Mouse (Mus musculus): Measurements from ENCODE around the gene Nfkbia.

Nfkbia gene

GRCm38 (mm10) chr12:55465401-55465983 lies 27.0 kb downstream of the Nfkbia start:
- peak; percentile 68 to 74 for DNase-seq

GRCm38 (mm10) chr12:55464846-55465361 lies 27.5 kb downstream of the Nfkbia start:
- peak; percentile 42 to 55 for DNase-seq

DNA sequence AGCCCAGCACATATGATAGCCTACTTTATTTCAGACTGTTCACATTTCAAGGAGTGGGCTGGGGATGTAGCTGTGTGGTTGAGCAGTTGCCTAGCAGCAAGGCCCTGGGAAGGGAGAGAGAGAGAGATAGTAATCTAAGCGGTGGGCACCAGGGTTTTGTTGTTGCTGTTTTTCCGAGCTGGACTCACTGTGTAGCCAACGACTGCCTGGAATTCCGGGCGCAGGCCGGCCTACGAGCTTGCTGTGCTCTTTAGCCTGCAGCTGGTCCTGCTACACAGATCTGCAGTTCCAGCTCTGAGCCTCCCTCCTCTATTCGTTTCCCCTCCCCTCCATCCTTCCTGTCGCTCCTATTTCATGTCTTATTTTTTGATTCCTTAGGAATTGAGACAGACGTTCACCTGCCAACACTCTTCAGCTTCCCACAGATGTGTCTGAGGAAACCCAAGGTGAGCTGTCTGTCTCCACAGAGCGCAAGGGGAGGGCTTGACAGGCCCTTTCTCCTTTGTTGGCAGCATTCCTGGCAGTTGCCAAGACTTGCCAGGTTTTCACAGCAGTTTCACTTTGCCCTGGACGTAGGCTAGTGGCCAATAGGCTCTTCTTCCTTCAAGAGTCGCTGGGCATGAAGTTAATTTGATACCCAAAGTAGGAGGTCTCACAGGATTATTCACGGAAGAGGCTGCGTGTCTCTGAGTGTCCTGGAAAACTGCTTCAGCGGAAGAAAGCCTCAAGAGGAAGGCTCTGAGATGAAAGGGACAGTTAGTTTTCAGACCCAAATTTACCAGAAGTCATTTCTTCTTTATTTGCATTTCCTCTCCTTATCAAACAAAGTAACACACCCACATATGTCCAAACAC lies 28.2 kb downstream of the Nfkbia start:
- DNase-seq: peak; percentile 88 to 89

GRCm38 (mm10) chr12:55463087-55463486 lies 29.4 kb downstream of the Nfkbia start:
- peak; percentile 59 to 60 for DNase-seq

DNA sequence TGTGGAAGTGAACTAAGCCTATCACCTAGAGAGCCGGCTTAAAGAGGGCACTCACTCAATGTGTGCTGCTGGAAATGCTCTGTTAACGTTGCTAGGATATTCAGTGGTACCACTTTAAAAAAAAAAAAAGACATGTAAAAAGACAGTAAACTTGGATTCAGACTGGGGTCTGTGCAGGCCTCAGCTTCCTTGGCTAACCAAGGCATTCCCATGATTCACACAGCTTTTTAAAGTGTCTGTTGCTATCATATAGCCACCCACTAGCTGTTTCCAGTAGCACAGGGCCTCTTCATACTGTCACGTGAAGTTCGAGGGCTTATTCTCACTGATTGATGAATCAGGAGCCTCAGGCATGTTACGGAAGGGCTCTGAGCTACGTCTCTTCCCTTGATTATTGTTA lies 30.0 kb downstream of the Nfkbia start:
- DNase-seq: no peak

GRCm38 (mm10) chr12:55461767-55462166 lies 30.7 kb downstream of the Nfkbia start:
- DNase-seq: no peak

GRCm38 (mm10) chr12:55460900-55461299 lies 31.5 kb downstream of the Nfkbia start:
- no peak for DNase-seq

GRCm38 (mm10) chr12:55459739-55460138 lies 32.7 kb downstream of the Nfkbia start:
- DNase-seq: peak in 1 of 2 experiments; percentile 33

DNA sequence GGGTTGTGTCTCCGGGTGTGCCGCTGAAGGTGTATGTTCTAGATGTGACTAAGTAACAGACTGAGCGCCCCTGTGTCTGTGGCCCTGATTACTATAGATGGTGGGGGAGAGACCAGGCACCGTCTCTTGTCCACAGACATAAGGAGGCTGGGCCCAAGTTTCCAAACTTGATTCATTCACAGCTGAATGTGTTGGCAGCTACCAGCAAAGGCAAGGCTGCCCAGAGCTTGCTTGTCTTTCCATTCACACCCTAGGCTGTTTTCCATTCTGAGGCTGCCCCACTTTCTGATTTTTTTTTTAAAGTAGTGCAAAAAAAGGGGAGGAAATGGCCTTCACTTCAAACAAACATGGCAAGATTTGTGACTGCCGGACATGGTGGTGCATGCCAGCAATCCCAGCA lies 35.6 kb downstream of the Nfkbia start:
- DNase-seq: peak; percentile 32 to 44

- DNase-seq: no peak
Measured at GRCm38 (mm10) chr12:55456136-55456535, 36.3 kb downstream of the Nfkbia start.

GRCm38 (mm10) chr12:55455206-55455605 lies 37.2 kb downstream of the Nfkbia start:
- peak; percentile 72 to 83 for DNase-seq

DNA sequence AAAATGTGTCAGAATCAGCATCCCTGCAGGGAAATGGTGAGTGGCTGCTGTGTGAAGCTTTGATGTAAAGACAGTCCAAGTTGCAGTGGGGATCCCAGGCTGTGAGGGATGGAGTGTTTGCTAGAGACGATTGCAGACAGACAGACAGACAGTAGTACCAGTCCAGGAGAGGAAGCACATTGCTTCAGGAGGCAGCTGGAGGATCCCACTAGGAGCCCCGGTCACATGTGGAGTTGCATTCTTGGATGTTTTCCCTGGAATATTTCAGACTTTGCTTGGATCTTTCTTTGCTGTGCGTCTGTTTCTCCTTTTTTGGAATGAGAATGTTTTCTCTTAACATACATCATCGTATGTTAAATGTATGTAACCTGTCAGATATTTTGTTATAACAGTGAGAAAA lies 38.5 kb downstream of the Nfkbia start:
- no peak for DNase-seq

DNA sequence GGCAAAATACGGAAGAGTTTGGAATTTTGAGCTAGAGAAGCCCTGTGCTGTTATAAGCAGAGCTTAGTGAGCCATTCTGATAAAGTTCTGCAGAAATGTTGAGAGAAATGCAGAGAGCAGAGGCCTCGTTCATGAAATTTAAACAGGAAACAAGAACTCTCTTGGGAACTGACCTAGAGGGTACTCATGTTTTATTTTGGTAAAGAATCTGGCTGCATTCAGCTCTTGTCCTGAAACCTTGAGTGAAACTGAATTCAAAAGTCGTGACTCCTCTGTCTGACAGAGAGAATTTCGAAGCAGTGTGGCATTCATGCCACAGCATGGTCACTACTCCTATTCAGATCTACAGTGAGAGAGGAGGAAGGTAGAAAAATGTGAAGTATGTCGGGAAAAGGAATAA lies 39.6 kb downstream of the Nfkbia start:
- no peak for DNase-seq

DNA sequence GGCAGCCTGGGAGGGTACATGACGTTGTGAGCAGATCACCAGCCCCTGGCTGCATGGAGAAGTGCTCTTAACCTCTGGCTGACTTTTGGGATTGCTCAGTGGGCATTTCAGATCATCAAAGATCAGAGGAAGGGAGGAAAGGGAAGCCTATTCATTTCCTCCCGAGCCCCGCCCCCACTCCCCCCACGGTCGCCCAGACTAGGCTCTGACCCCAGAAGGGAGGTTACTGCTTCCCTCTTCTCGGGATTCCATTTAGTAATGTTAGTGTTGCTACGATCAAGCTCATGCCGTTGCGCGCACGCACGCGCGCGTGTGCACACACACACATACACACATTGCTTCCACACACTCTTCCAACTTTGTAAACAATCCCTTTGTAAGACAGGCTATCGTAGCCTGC lies 42.0 kb downstream of the Nfkbia start:
- no peak for DNase-seq

DNA sequence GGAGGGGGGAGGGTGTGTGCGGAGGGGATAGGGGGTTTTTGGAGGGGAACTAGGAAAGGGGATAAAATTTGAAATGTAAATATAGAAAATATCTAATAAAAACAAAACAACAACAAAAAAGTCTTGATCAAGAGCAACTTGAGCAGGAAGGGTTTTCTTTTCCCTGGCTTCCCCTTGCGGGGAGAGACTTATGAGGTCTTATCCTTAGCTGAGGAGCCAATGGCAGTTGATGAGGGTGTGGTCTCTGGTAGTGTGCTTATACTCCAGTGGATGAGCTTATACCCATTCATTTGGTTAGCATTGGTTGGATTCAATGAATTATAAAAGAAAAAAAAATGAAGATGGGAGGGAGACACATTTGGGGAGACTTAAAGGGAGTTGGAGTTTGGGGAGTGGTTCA lies 43.4 kb downstream of the Nfkbia start:
- no peak for DNase-seq

- DNase-seq: peak; percentile 43 to 47
Measured at GRCm38 (mm10) chr12:55448457-55448856, 44.0 kb downstream of the Nfkbia start.

- peak in 1 of 2 experiments; percentile 30 for DNase-seq
Measured at GRCm38 (mm10) chr12:55447396-55447760, 45.1 kb downstream of the Nfkbia start.

DNA sequence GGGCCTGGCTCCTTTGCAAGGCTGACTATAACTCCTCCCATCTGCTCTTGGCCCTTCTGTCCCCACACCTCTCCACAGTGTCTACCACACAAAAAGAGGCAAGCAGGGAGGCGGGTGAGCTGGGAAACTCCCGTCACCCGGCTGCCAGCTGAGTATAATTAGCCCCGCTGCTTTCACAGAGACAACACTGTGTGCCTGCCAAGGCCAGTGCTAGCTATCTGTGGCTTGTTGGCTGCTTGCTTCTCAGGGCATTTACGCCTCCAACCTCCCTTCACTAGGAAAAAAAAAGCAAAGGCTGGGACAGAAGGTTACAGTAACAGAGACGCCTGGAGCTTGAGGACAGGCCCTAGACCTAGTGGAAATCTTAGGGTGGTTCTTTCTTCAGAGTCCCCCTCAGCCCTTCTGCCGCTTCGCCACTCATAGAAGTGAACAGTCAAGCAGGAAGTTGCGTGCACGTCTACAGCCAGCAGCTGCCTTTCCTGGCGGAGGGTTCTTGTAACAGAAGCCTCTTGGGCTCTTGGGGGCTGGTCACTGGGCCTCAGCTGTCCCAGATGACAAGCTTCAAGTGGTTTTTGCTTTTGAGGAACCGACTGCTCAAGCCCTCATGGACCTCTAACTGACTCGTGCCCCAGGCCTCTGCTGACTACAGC lies 45.6 kb downstream of the Nfkbia start:
- peak; percentile 84 to 91 for DNase-seq

GRCm38 (mm10) chr12:55446366-55446745 lies 46.1 kb downstream of the Nfkbia start:
- peak; percentile 65 to 68 for DNase-seq

DNA sequence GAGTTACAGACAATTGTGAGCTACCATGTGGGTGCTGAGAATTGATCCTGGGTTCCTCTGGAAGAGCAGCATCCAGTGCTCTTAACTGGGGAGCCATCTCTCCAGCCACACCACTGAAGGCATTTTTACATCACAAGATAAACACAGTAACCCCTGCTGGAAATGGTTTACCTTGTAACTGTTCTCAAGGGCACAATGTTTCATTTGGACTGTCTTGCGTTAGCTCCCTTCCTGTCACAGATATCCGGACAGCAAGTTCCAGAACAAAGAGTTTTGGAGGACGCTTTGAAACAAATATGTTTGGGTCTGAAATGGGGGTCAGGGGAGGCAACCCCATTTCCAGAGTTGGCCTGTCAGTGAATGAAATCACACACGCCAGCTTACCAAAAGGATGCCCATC lies 46.9 kb downstream of the Nfkbia start:
- no peak for DNase-seq

- no peak for DNase-seq
Measured at GRCm38 (mm10) chr12:55444031-55444451, 48.4 kb downstream of the Nfkbia start.

GRCm38 (mm10) chr12:55442861-55443850 lies 49.3 kb downstream of the Nfkbia start:
- DNase-seq: peak; percentile 73 to 82
